Mouse (Mus musculus) brain, embryonic 14.5 days (tissue): Measurements from ENCODE around the gene Nat8l.

Experiments
- CTCF ChIP-seq: fragments of 200-500 bp; IDR thresholded peaks from 2 replicates; pipeline ENCODE4 v1.5.1; 2012; ENCODE audit warnings: inconsistent platforms, mild to moderate bottlenecking, moderate library complexity, borderline replicate concordance; ENCODE audit not compliant: insufficient read depth, insufficient read length; ENCODE audit errors: extremely low read depth
- POLR2A ChIP-seq: fragments of 200-500 bp; IDR thresholded peaks from 2 replicates; pipeline ENCODE4 v1.6.1; 2012; ENCODE audit warnings: mild to moderate bottlenecking, inconsistent platforms, borderline replicate concordance; ENCODE audit not compliant: poor library complexity, insufficient read depth, insufficient read length, severe bottlenecking; ENCODE audit errors: extremely low read depth

GRCm38 (mm10) chr5:34007392-34007941, 11.7 kb downstream of the Nat8l start:
- TF ChIP-seq CTCF, result no peak
- no peak for TF ChIP-seq POLR2A
